Mouse (Mus musculus): ENCODE measurements around the gene Sf3a1.

- TF ChIP-seq CTCF (IDR thresholded peaks at IDR 0.05; ENCODE audit: low read depth, low read length) = no peak
- TF ChIP-seq POLR2A (IDR thresholded peaks at IDR 0.05; ENCODE audit: borderline replicate concordance, low read depth, low read length) = no peak
Measured at GRCm38 (mm10) chr11:4142352-4142751, 17.8 kb upstream of the Sf3a1 start.
